Mouse (Mus musculus): ENCODE data around the gene Gm9936. TPM values are rescaled to one million over a fixed set of nuclear protein-coding genes. Genes with fewer than 3 reads are reported as not detected.
"Not testable (repeated sequence)": the region's sequence is repeated elsewhere in the genome, so short reads cannot be mapped to it uniquely, and the experiment has no call there.

Gene Gm9936
- total and polyA plus RNA-seq, 3 experiments = not detected

DNA sequence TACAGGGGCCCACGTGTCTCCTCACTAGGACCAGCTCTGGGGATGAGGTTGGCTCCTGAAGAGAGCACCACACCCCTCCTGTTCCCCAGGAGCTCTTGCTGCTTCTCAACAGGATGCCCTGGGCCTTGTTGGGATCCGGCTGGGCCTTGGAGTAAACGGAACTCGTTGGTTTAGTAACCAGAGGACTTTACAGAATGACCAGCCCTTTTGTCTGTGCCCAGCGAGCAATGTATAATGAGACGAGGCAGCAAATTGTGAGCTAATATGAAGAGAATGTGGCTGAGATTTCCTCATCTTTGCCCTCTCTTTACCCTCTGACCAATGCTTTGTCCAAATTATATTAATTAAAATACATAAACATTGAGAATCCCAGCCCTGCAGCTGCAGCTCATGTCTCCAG, 17.8 kb upstream of the Gm9936 start:
- Histone ChIP-seq H3K4me3 (no peak overlapping the region), H3K4me1 (ENCODE audit: control insufficient read depth, insufficient read depth, low read length) (no peaks in the 10 kb centered on the region), H3K9ac (ENCODE audit: low read depth, low read length) (no peak overlapping the region), H3K36me3 (ENCODE audit: control insufficient read depth, insufficient read depth, low read length) (no peaks in the 10 kb centered on the region), H3K27ac (no peak overlapping the region), H3K27me3 (ENCODE audit: control insufficient read depth, insufficient read depth, low read length) (peaks cover 1% of the 10 kb centered on the region; the same call in 1 of the 2 replicates), H3K79me2 (replicated peaks; ENCODE audit: control insufficient read depth, insufficient read depth, low read length) (no peaks in the 10 kb centered on the region)
- no peak for DNase-seq
- TF ChIP-seq CTCF (IDR thresholded peaks at IDR 0.05) (no peak), EP300 (IDR thresholded peaks at IDR 0.05; ENCODE audit: insufficient read depth, low read depth, low read length) (no peak), POLR2A (IDR thresholded peaks at IDR 0.05; ENCODE audit: insufficient read depth, low read depth, low read length) (no peak)
- 68% methylated on average over 6 of the region's 6 CpGs for WGBS
- intact Hi-C loops (cut with DNase I) = no loop called here

DNA sequence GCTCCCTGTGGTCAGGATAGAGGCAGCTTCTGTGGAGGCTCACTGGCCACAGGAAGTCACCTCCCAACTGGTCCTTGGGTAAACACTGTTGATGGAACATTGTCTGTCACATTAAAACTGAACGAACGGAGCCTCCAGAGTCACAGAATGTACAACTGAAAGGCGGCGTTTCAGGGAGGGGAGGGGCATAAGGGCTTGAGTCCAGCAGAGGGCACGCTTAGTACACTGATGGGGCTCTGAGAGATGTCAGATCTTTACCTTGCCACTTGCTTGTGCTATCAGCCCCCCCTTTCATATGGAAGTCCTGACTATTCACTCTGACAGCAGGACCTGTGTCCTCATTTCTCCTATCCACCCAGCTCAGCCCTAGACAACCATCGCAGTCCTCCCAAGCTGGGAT, 17.4 kb upstream of the Gm9936 start:
- Histone ChIP-seq H3K27ac (no peak overlapping the region), H3K9ac (ENCODE audit: low read depth, low read length) (no peak overlapping the region), H3K27me3 (ENCODE audit: control insufficient read depth, insufficient read depth, low read length) (peaks cover 1% of the 10 kb centered on the region; the same call in 1 of the 2 replicates), H3K36me3 (ENCODE audit: control insufficient read depth, insufficient read depth, low read length) (no peaks in the 10 kb centered on the region), H3K4me3 (no peak overlapping the region), H3K4me1 (ENCODE audit: control insufficient read depth, insufficient read depth, low read length) (no peaks in the 10 kb centered on the region), H3K79me2 (replicated peaks; ENCODE audit: control insufficient read depth, insufficient read depth, low read length) (no peaks in the 10 kb centered on the region)
- TF ChIP-seq CTCF (IDR thresholded peaks at IDR 0.05) = peak; percentile 57
- no peak for TF ChIP-seq POLR2A (IDR thresholded peaks at IDR 0.05; ENCODE audit: insufficient read depth, low read depth, low read length)
- TF ChIP-seq EP300 (IDR thresholded peaks at IDR 0.05; ENCODE audit: insufficient read depth, low read depth, low read length) = no peak
- WGBS = 27% methylated on average over 6 of the region's 6 CpGs
- intact Hi-C loops (cut with DNase I) = no loop called here
- no peak for DNase-seq

- DNase-seq = no peak
- 83% methylated on average over 12 of the region's 12 CpGs for WGBS
- H3K4me1 ChIP-seq (ENCODE audit: control insufficient read depth, insufficient read depth, low read length) = no peaks in the 10 kb centered on the region
- no peaks in the 10 kb centered on the region for H3K36me3 ChIP-seq (ENCODE audit: control insufficient read depth, insufficient read depth, low read length)
- no peak overlapping the region for H3K9ac ChIP-seq (ENCODE audit: low read depth, low read length)
- no peaks in the 10 kb centered on the region for H3K79me2 ChIP-seq (replicated peaks; ENCODE audit: control insufficient read depth, insufficient read depth, low read length)
- intact Hi-C loops (cut with DNase I) = no loop called here
- H3K27ac ChIP-seq = no peak overlapping the region
- TF ChIP-seq EP300 (IDR thresholded peaks at IDR 0.05; ENCODE audit: insufficient read depth, low read depth, low read length) = no peak
- TF ChIP-seq CTCF (IDR thresholded peaks at IDR 0.05) = no peak
- TF ChIP-seq POLR2A (IDR thresholded peaks at IDR 0.05; ENCODE audit: insufficient read depth, low read depth, low read length) = no peak
- no peaks in the 10 kb centered on the region for H3K27me3 ChIP-seq (ENCODE audit: control insufficient read depth, insufficient read depth, low read length)
- no peak overlapping the region for H3K4me3 ChIP-seq
These were observed 6.8 kb upstream of the Gm9936 start for GRCm38 (mm10) chr5:114865279-114865678.

- H3K27me3 ChIP-seq (ENCODE audit: control insufficient read depth, insufficient read depth, low read length) = no peaks in the 10 kb centered on the region
- no peak overlapping the region for H3K4me3 ChIP-seq
- H3K36me3 ChIP-seq (ENCODE audit: control insufficient read depth, insufficient read depth, low read length) = no peaks in the 10 kb centered on the region
- intact Hi-C loops (cut with DNase I) = no loop called here
- no peak overlapping the region for H3K9ac ChIP-seq (ENCODE audit: low read depth, low read length)
- DNase-seq = no peak
- TF ChIP-seq CTCF (IDR thresholded peaks at IDR 0.05) (no peak), EP300 (IDR thresholded peaks at IDR 0.05; ENCODE audit: insufficient read depth, low read depth, low read length) (no peak)
- H3K4me1 ChIP-seq (ENCODE audit: control insufficient read depth, insufficient read depth, low read length) = no peaks in the 10 kb centered on the region
- no peak overlapping the region for H3K27ac ChIP-seq
- WGBS = 68% methylated on average over 7 of the region's 7 CpGs
- H3K79me2 ChIP-seq (replicated peaks; ENCODE audit: control insufficient read depth, insufficient read depth, low read length) = no peaks in the 10 kb centered on the region
These were observed 6.3 kb upstream of the Gm9936 start for GRCm38 (mm10) chr5:114864813-114865212.

DNA sequence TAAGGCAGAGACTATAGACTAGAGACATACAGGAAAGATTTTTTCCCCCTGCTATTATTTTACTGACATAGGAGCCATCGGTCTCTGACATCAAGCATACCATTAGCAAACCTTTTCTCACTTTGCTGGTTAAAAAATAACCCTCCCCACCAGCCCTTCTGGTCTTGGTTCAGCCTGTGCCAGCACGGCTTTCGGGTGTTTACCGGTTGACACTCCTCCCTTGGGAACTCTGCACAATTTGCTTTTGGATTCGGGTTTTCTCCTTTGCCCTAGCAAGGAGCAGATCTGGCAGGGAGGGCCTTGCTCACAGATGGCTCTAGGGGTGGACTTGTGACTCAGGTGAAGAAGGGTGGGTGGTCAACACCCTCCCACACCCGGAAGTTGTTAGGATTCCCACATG, 3.2 kb upstream of the Gm9936 start:
- intact Hi-C loops (cut with DNase I) = no loop called here
- Histone ChIP-seq H3K9ac (ENCODE audit: low read depth, low read length) (no peak overlapping the region), H3K4me3 (no peak overlapping the region), H3K27ac (no peak overlapping the region), H3K4me1 (ENCODE audit: control insufficient read depth, insufficient read depth, low read length) (peaks cover 3% of the 10 kb centered on the region; the same call in 1 of the 2 replicates), H3K36me3 (ENCODE audit: control insufficient read depth, insufficient read depth, low read length) (no peaks in the 10 kb centered on the region), H3K79me2 (replicated peaks; ENCODE audit: control insufficient read depth, insufficient read depth, low read length) (no peaks in the 10 kb centered on the region), H3K27me3 (ENCODE audit: control insufficient read depth, insufficient read depth, low read length) (no peaks in the 10 kb centered on the region)
- no peak for DNase-seq
- 65% methylated on average over 6 of the region's 6 CpGs for WGBS
- no peak for TF ChIP-seq POLR2A (IDR thresholded peaks at IDR 0.05; ENCODE audit: insufficient read depth, low read depth, low read length)

DNA sequence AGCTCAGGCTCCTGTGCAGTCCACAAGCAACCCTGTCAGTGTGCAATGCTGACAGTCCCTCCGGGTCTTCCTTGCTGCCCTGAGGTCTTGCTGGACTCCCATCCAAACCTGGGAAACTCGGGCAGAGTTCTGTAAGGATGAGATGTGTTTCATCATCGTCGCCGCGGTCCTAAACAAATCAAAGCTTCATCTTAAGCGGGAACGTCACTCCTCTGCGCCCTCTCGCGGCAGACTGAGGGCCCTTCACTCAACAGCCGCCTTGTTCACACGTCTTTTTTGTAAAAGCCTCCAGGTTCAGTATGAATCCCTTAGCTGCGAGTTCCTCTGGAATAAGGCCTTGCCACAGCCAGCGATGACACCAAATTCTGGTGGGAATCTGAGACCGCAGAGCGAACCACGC, 771 bp upstream of the Gm9936 start:
- Histone ChIP-seq H3K4me1 (ENCODE audit: control insufficient read depth, insufficient read depth, low read length) (peaks cover 3% of the 10 kb centered on the region; the same call in 1 of the 2 replicates), H3K79me2 (replicated peaks; ENCODE audit: control insufficient read depth, insufficient read depth, low read length) (no peaks in the 10 kb centered on the region), H3K27ac (no peak overlapping the region), H3K9ac (ENCODE audit: low read depth, low read length) (no peak overlapping the region), H3K4me3 (no peak overlapping the region), H3K27me3 (ENCODE audit: control insufficient read depth, insufficient read depth, low read length) (no peaks in the 10 kb centered on the region), H3K36me3 (ENCODE audit: control insufficient read depth, insufficient read depth, low read length) (no peaks in the 10 kb centered on the region)
- DNase-seq = peak; percentile 67 to 78
- TF ChIP-seq CTCF (IDR thresholded peaks at IDR 0.05) (peak; percentile 89), POLR2A (IDR thresholded peaks at IDR 0.05; ENCODE audit: insufficient read depth, low read depth, low read length) (no peak)
- 3% methylated on average over 18 of the region's 18 CpGs for WGBS
- intact Hi-C loops (cut with DNase I) = no loop called here

GRCm38 (mm10) chr5:114853364-114853763, 5.1 kb downstream of the Gm9936 start, which contains the start of gene 4930519G04Rik:
Gene 4930519G04Rik, plus strand, starts transcription at chr5:114853664.
- DNase-seq; H3K27me3 ChIP-seq (ENCODE audit: control insufficient read depth, insufficient read depth, low read length); intact Hi-C loops (cut with DNase I); H3K27ac ChIP-seq; H3K36me3 ChIP-seq (ENCODE audit: control insufficient read depth, insufficient read depth, low read length); H3K9ac ChIP-seq (ENCODE audit: low read depth, low read length); H3K4me1 ChIP-seq (ENCODE audit: control insufficient read depth, insufficient read depth, low read length); H3K4me3 ChIP-seq; H3K79me2 ChIP-seq (replicated peaks; ENCODE audit: control insufficient read depth, insufficient read depth, low read length): not testable (repeated sequence)
- 84% methylated on average over 3 of the region's 5 CpGs for WGBS

Measured in heart, adult 2 months (tissue).